Mouse (Mus musculus) heart, postnatal 10 days (tissue): ENCODE results near the gene Gys1. TPM values are rescaled to one million over a fixed set of nuclear protein-coding genes. Genes with fewer than 3 reads are reported as not detected.

Experiments used
- microRNA-seq, 2 experiments: library from miRNA; unstranded; fragments of <30 nt; microRNA quantifications; one replicate each; pipeline ENCODE4 v1.2.0; 2022
- total RNA-seq, 2 experiments: library from RNA; stranded (reverse); gene quantifications; 2 replicates each; pipeline ENCODE4 v1.2.3; 2021

Gene Gys1
- total RNA-seq, 2 experiments from 2014 or later = 74.6 to 79.0 TPM

Small RNA genes within 50 kb of the gene (microRNA-seq; reads per million reads assigned to microRNA genes)
- 0 reads per million in 2 experiments for gene Gm22133

Other genes starting within 250 kb of the Gys1 start
- gene Ccdc155, start 230.0 kb upstream of the Gys1 start, total RNA-seq = not detected
- not detected for gene Dkkl1, start 222.7 kb upstream of the Gys1 start, total RNA-seq
- 10 to 100 TPM; 27.5 to 32.3 TPM for gene Tead2, start 219.1 kb upstream of the Gys1 start, total RNA-seq
- gene Cd37, start 195.7 kb upstream of the Gys1 start, total RNA-seq = 1 to 10 TPM; 3.0 to 4.0 TPM
- not detected for gene Slc6a16, start 193.8 kb upstream of the Gys1 start, total RNA-seq
- not detected for gene Slc6a21, start 157.3 kb upstream of the Gys1 start, total RNA-seq
- 10 to 100 TPM; 21.0 to 26.1 TPM for gene Trpm4, start 101.1 kb upstream of the Gys1 start, total RNA-seq
- gene Hrc, start 99.6 kb upstream of the Gys1 start, total RNA-seq = 100 to 1,000 TPM; 320 to 351 TPM
- gene Ppfia3, start 67.8 kb upstream of the Gys1 start, total RNA-seq = under 1 TPM; 0.22 to 0.31 TPM
- 1 to 10 TPM in 1 of 2 experiments, under 1 TPM in 1; 0.97 to 1.1 TPM for gene Lin7b, start 64.3 kb upstream of the Gys1 start, total RNA-seq
- 100 to 1,000 TPM; 146 to 161 TPM for gene Snrnp70, start 39.1 kb upstream of the Gys1 start, total RNA-seq
- under 1 TPM; 0.41 to 0.79 TPM for gene Kcna7, start 29.2 kb upstream of the Gys1 start, total RNA-seq
- under 1 TPM; 0.22 to 0.26 TPM for gene Ntf5, start 21.1 kb upstream of the Gys1 start, total RNA-seq
- not detected for gene Lhb, start 14.0 kb upstream of the Gys1 start, total RNA-seq
- 10 to 100 TPM; 30.4 to 30.7 TPM for gene Ruvbl2, start 3.3 kb downstream of the Gys1 start, total RNA-seq
- gene Ftl1, start 25.0 kb downstream of the Gys1 start, total RNA-seq = 100 to 1,000 TPM; 232 to 268 TPM
- 10 to 100 TPM; 44.5 to 45.8 TPM for gene Bax, start 32.1 kb downstream of the Gys1 start, total RNA-seq
- not detected for gene Tulp2, start 47.0 kb downstream of the Gys1 start, total RNA-seq
- 1 to 10 TPM; 2.2 to 2.5 TPM for gene Gm45808, start 52.0 kb downstream of the Gys1 start, total RNA-seq
- gene Dhdh, start 54.0 kb downstream of the Gys1 start, total RNA-seq = 1 to 10 TPM; 4.7 to 6.0 TPM
- 100 to 1,000 TPM; 144 to 151 TPM for gene Nucb1, start 75.6 kb downstream of the Gys1 start, total RNA-seq
- 10 to 100 TPM; 24.5 to 45.4 TPM for gene Ppp1r15a, start 91.4 kb downstream of the Gys1 start, total RNA-seq
- gene Plekha4, start 91.5 kb downstream of the Gys1 start, total RNA-seq = 1 to 10 TPM; 4.1 to 5.6 TPM
- gene Hsd17b14, start 120.0 kb downstream of the Gys1 start, total RNA-seq = under 1 TPM; 0.25 to 0.34 TPM
- gene Bcat2, start 135.3 kb downstream of the Gys1 start, total RNA-seq = 10 to 100 TPM; 54.7 to 54.9 TPM
- gene Fgf21, start 180.6 kb downstream of the Gys1 start, total RNA-seq = not detected
- not detected for gene Fut1, start 182.4 kb downstream of the Gys1 start, total RNA-seq
- gene Izumo1, start 187.0 kb downstream of the Gys1 start, total RNA-seq = under 1 TPM; 0.22 to 0.65 TPM
- 10 to 100 TPM; 51.9 to 52.4 TPM for gene Rasip1, start 192.6 kb downstream of the Gys1 start, total RNA-seq
- gene Mamstr, start 205.1 kb downstream of the Gys1 start, total RNA-seq = 1 to 10 TPM; 7.5 to 8.5 TPM
- under 1 TPM in 1 of 2 experiments, not detected in 1; 0.38 TPM for gene Fut2, start 231.6 kb downstream of the Gys1 start, total RNA-seq
- gene Ntn5, start 249.2 kb downstream of the Gys1 start, total RNA-seq = under 1 TPM in 1 of 2 experiments, not detected in 1; 0.15 TPM